Mouse (Mus musculus) spleen, postnatal 14 days (tissue): ENCODE measurements around the gene Mgst3.
A peak's percentile ranks its signal among the peaks of the same experiment; 100 is the strongest.

Experiments used
- DNase-seq, 2 experiments: peaks; one replicate each; pipeline ENCODE4 v3.0.0; 2021 to 2022; ENCODE audit warnings: low spot score in 2 of 2

The Mgst3 gene

GRCm38 (mm10) chr1:167393683-167394492, at the start of gene Mgst3:
Mgst3 (minus strand) TSS chr1:167393841.
- peak; percentile 94 to 95 for DNase-seq

DNA sequence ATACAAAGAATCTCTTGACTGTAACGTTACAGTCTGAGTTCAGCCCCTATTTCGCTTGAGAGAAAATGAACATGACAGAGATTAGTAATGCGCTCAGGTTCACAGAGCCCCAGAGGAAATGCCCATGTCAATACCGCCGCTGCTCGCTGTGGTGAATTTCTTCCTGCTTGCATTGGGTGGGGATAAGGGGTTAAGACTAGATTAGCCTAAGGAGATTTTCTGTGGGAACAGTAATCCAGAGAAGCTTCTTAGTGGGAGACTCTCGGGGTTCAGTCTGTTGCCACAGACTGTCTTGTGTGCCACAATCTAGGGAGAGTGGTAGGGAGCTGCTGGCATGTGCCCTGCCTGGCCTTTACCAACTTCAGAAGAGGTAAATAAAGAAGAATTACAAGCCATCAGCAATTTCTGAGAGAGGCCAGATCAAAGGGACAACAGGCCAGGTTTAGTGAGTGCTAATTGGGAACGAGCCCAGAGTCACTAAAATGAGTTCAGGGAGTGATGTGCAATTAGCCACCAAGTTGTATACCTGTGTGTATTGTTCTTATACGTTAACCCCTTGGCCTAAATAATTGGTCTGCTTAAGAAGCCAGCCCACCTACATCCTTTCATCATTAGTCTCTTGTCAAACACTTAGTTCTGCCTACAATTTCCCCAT, 44.7 kb upstream of the Mgst3 start:
- DNase-seq: no peak

DNA sequence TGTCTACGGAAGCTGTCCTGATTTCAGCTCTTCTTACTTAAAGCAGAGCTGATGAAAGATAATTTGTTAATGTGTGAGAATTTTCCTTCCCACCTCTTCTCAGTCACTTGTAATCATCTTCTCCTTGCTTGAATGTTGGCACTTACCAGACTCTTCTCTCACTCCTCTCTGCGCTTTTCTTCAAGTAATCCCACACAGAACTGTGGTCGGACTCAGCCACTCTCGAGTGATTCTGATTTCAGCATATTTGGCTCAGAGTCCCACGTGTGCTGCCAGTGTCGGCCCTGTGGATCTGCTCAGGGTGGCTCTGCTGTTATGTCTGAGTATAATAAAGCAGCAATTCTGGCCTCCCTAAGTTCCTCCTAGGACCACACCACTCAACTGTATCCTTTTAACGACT, 43.5 kb upstream of the Mgst3 start:
- no peak for DNase-seq

GRCm38 (mm10) chr1:167436186-167436975, 42.7 kb upstream of the Mgst3 start:
- DNase-seq: no peak

DNA sequence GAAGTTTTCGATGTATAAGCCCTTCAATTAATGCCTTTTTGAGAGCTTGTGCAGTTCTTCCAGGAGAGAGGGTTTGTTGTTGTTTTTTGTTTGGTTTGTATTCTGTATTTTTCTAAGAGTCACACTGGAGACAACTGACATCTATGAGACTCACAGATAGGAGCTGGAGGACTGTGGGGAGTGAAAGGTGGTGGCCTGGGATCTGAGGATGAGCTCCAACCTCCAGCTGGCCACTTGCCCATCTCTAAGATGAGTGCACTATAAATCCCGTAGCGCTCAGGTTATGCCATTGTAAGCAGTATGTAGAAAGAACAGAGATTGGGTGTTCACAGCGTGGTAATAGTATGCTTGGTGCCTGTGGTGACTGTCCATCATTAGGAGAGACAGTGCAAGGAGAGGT, 41.3 kb upstream of the Mgst3 start:
- no peak for DNase-seq

DNA sequence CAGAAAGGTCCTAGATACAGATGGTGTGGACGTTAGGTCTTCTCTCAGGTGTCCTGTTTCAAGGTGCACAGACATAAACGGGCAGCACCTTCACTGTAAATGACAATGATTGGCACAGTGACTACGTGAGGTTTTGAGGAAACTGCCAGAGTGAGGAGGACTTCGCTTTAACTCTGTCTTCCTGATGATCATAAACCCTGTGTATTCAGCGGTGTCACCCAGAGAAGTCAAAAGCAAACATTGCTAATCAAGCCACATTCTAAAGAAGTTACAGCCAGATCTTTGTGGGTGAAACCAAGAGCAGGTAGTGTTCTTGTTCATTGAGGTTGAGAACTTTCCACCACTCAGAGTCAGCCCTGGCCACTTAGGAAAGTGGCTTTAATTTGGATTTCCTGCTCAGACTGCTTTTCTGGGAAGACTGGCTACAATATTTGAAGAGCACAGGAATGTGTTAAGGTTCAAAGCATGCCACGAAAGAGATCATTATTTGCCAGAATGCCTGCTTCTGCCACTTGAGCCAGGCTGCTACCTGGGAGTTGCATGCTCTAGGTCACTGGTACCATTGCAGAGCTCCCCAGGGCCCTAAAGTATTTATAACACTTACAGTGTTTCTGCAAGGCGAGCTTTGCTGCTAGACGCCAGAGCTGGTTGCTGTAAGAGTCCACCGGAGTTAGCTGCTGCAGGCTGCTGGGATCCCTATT, 37.5 kb upstream of the Mgst3 start:
- no peak for DNase-seq

- no peak for DNase-seq
Observed at GRCm38 (mm10) chr1:167426681-167427080, 33.0 kb upstream of the Mgst3 start.

DNA sequence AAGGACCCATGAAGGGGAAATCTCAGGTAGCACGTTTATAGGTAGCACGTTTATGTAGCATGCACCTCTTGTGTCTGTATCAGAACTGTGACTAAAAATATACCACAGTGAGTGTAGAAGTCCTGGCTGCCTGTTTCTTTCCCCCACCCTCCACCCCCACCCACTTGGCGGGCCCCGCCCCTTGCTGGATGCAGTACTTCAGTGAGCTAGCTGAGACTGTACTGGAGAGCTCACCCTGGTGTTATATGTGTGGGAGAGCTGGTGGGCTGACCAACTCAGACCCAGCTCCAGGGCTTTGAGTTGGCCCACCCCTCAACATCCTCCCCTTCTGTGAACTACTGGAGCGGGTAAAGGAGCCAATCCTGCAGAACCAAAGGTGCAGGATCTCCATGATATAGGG, 31.9 kb upstream of the Mgst3 start:
- no peak for DNase-seq

GRCm38 (mm10) chr1:167422501-167423240, 29.0 kb upstream of the Mgst3 start:
- DNase-seq: no peak

DNA sequence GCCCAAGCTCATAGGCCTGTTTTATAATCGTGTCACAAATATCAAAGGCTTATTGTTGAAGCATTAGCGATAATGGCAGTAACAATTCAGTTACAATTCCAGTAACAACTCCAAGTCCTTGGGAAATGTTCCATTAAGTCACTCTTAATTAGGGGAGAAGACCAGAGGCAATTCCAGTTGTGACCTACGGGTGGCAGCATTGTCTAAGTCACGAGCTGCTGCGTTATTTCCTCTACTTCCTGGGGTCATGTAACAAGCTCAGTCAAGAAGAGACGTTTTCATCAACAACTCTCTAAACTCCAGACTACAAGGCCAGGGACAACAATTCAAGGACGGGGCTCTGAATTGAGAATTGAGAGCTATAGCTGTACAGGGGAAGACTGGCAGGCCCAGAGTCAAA, 21.2 kb upstream of the Mgst3 start:
- DNase-seq: peak in 1 of 2 experiments; percentile 52

DNA sequence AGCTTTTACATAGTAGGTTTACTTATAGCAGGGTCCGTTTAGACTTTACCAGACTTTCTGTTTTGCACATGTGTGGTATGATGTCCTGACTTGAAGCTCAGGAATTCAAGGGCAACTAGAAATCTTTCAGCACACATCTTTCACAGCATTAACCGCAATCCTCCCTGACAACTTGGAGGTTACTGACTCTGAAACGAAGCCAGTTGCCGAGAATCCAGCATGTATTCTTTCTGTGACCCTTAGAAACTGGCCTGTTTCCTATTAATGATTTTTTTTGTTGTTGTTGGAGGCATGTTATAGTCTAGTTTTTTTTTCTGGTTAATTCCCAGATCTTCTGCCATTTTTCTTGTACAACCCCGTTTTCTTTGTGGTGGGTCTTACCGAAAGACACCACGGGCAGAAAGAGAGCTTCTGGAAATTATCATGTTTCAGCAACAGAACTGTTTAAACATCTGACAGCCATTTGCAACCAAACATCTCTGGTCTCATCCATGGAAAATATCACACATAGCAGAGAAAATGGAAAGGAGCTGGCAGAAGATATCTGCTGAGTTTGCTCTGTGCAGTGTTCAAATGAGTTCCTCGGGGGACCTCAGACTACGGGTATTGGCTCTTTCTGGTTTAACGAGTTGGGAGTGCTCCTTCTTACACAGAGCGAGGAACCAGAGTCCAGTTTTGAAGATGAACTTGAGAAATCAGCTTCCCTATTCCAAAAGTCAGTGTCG, 18.5 kb upstream of the Mgst3 start:
- no peak for DNase-seq

DNA sequence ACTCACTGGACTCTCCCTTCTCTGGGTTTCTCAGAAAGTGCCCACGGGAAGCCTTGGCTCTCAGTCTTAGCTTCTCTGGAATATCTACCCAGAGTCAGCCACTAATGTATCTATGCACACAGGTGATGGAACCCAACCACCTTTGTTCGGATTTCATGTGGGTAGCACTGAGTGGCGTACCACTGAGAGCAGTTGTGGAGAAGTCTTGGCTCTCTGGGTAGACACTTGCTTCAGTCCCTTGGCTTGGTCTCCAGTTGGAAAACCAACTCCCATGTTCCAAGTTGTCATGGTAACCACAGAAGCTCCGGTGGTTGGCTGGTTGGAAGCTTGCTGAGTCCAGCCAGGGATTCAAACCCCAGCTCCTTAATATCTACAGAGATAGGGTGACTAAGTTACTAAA, 16.0 kb upstream of the Mgst3 start:
- DNase-seq: no peak

- DNase-seq: no peak
Observed at GRCm38 (mm10) chr1:167405237-167405636, 11.6 kb upstream of the Mgst3 start.

DNA sequence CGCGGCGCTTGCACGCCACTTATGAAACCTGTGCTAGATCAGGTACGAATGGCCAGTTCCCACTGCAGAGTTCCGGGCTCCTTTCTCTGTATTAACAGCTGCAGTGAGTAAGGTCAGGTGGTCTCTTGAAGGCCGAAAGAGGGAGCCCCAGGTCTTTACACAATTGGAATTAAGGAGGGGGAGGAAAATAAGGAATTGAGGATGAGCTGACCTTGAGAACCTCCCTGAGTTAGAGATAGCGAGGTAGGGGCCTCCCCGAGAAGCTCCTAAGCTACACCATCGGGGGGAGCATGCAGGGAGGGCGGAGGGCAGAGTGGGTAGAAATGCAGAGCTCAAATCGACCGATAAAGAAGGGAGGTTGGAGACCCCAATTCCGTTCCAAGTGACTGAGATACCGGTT, 360 bp downstream of the Mgst3 start:
- DNase-seq: no peak

DNA sequence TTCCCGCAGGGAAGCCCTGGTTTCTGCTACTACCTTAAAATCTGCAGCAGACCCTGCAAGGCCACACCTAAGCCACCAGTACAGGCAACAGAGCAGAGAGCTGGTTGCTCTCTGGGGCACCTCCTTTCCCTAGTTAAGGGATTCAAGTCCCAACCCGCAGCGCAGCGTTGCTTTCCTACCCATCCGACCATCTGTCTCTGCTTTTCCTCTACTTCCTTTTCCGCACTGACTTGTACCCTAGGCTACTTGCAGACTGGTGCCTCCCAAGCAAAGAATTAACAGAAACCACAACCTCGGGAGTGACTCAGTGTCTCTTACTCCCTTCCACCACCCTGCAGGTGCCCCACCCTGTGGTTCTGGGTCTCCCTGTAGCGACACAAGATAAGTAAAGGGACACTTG, 954 bp downstream of the Mgst3 start:
- peak; percentile 17 to 33 for DNase-seq

GRCm38 (mm10) chr1:167392031-167392640, 1.5 kb downstream of the Mgst3 start:
- DNase-seq: no peak

- no peak for DNase-seq
Observed at GRCm38 (mm10) chr1:167391241-167391640, 2.4 kb downstream of the Mgst3 start.

DNA sequence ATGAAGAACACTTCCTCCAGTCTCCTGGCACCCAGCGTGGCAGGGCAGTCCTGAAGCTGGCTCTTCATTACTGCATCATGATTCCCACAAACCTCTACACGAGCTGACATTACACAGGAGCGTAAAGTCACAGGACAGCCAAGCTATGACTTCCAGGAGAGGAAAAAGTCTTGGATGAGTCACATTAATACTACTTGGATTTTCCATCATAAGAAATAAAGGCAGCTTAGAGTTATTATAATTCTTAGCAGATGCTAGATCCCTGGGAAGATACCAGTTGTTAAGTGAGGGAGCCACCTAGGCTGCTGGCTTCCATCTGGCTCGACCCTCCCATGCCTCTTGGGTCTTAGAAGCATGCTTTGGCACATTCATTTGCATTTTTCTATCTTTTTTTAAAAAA, 3.3 kb downstream of the Mgst3 start:
- no peak for DNase-seq

DNA sequence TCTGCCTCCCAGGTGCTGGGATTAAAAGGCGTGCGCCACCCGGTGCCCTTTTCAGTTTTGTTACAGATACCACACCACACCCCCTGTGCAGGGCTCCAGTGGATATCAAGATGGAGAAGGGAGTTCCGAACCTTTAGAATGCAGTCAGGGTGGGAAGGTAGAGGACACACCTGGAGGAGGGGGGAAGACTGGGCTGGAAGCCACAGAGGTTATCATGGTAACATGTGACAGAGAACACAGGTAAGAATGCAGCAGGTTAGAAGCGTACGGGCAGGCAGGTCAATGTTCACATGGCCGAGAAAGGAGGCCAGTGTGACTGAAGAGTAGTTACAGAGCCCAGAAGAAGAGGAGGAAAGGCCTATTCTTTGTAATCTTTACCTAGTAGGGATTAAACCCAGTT, 4.1 kb downstream of the Mgst3 start:
- DNase-seq: no peak

DNA sequence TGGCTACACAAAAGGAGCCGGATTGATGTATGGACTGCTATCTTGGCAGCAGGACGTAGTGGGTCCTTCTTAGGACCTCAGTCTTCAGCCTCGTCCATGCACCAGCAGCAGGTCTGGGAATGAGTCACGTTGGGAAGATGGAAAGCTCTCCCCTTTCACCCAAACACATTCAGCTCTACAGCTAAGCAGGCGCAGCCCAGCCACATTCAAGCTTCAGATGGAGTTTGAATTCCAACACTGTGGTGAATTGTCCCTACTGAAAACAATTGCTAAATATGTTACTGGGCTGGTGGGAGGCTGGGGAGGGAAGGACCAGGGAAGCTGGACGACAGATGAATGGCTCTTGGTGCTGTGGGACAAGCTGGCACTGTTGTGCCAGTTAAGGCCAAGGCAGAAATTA, 5.1 kb downstream of the Mgst3 start:
- no peak for DNase-seq
